Mouse (Mus musculus) ES-Bruce4 (cell line): ENCODE measurements around the gene Krtap3-2. TPM values are rescaled to one million over a fixed set of nuclear protein-coding genes. Genes with fewer than 3 reads are reported as not detected.

Experiments
- H3K27ac ChIP-seq: 2 replicates; pipeline ENCODE4 v1.5.1; 2012; ENCODE audit warnings: low read length, inconsistent platforms; ENCODE audit not compliant: insufficient read depth
- H3K27me3 ChIP-seq: 2 replicates; pipeline ENCODE4 v1.6.1; 2012; ENCODE audit warnings: mild to moderate bottlenecking, low read length, inconsistent platforms; ENCODE audit not compliant: control insufficient read depth, poor library complexity, insufficient read depth, severe bottlenecking
- H3K36me3 ChIP-seq: 2 replicates; pipeline ENCODE4 v1.6.1; 2012; ENCODE audit warnings: inconsistent platforms, mild to moderate bottlenecking, low read length, moderate library complexity; ENCODE audit not compliant: control insufficient read depth, poor library complexity, insufficient read depth, severe bottlenecking
- H3K4me1 ChIP-seq: one replicate; pipeline ENCODE4 v1.8.1; 2011; ENCODE audit warnings: low read length; ENCODE audit not compliant: control insufficient read depth, insufficient read depth
- H3K4me3 ChIP-seq: 2 replicates; pipeline ENCODE4 v1.5.1; 2011; ENCODE audit warnings: low read depth, mild to moderate bottlenecking, low read length
- H3K9ac ChIP-seq: 2 replicates; pipeline ENCODE4 v1.6.1; 2012; ENCODE audit warnings: low read depth, mild to moderate bottlenecking, inconsistent platforms; ENCODE audit not compliant: poor library complexity, severe bottlenecking
- H3K9me3 ChIP-seq: replicated peaks from 2 replicates; pipeline ENCODE4 v1.6.1; 2012; ENCODE audit warnings: mild to moderate bottlenecking, low read length, inconsistent platforms; ENCODE audit not compliant: control insufficient read depth, poor library complexity, insufficient read depth, severe bottlenecking
- CTCF ChIP-seq: IDR thresholded peaks from one replicate; pipeline ENCODE4 v1.8.1; 2011; ENCODE audit warnings: low read depth, low read length
- EP300 ChIP-seq: IDR thresholded peaks from 2 replicates; pipeline ENCODE4 v1.6.1; 2011; ENCODE audit warnings: low read depth, low read length; ENCODE audit not compliant: insufficient read depth
- POLR2A ChIP-seq: IDR thresholded peaks from one replicate; pipeline ENCODE4 v1.8.1; 2011; ENCODE audit warnings: low read length; ENCODE audit not compliant: insufficient read depth
- polyA plus RNA-seq: library from polyadenylated mRNA; stranded (reverse); fragments of >200 nt; gene quantifications from 2 replicates; pipeline ENCODE4 v1.2.4, GENCODE M21; 2011; ENCODE audit warnings: low read depth; ENCODE audit not compliant: missing spikeins, insufficient read depth, insufficient read length

The Krtap3-2 gene
- polyA plus RNA-seq, 1 experiment = not detected

- Histone ChIP-seq H3K9ac (no peak within 1 kb of the TSS), H3K4me1 (no peaks in the 10 kb centered on the region), H3K9me3 (no peaks in the 10 kb centered on the region), H3K27me3 (no peaks in the 10 kb centered on the region), H3K27ac (no peak within 1 kb of the TSS), H3K4me3 (no peak within 1 kb of the TSS), H3K36me3 (no peaks in the 10 kb centered on the region)
- TF ChIP-seq POLR2A (no peak), EP300 (no peak), CTCF (no peak)
These were observed 35.3 kb downstream of the Krtap3-2 start, which contains the start of gene Krt39 for GRCm38 (mm10) chr11:99521288-99521860. TSS of gene Krt39 (minus strand) at chr11:99521338.

GRCm38 (mm10) chr11:99514098-99514497 is 42.6 kb downstream of the Krtap3-2 start:
- H3K27me3 ChIP-seq = no peaks in the 10 kb centered on the region
- TF ChIP-seq POLR2A (no peak), EP300 (no peak), CTCF (no peak)

More at GRCm38 (mm10) chr11:99514098-99514497, 42.6 kb downstream of the Krtap3-2 start:
- H3K9ac ChIP-seq = no peak overlapping the region
- H3K4me1 ChIP-seq = no peaks in the 10 kb centered on the region
- H3K27ac ChIP-seq = no peak overlapping the region
- H3K9me3 ChIP-seq = no peaks in the 10 kb centered on the region
- H3K36me3 ChIP-seq = no peaks in the 10 kb centered on the region
- no peak overlapping the region for H3K4me3 ChIP-seq

Other genes starting within 250 kb of the Krtap3-2 start
- gene Krt25, start 233.9 kb downstream of the Krtap3-2 start, polyA plus RNA-seq = not detected in 2 replicates
- gene Krt26, start 218.9 kb downstream of the Krtap3-2 start, polyA plus RNA-seq = not detected in 2 replicates
- not detected in 2 replicates for gene Krt27, start 205.7 kb downstream of the Krtap3-2 start, polyA plus RNA-seq
- not detected in 2 replicates for gene Krt28, start 181.9 kb downstream of the Krtap3-2 start, polyA plus RNA-seq
- 4.1 and 7.1 TPM in 2 replicates for gene Krt10, start 167.5 kb downstream of the Krtap3-2 start, polyA plus RNA-seq
- gene Krt12, start 134.6 kb downstream of the Krtap3-2 start, polyA plus RNA-seq = not detected in 2 replicates
- 1.7 and 2.2 TPM in 2 replicates for gene Krt20, start 118.7 kb downstream of the Krtap3-2 start, polyA plus RNA-seq
- gene Krt23, start 63.7 kb downstream of the Krtap3-2 start, polyA plus RNA-seq = not detected in 2 replicates
- gene Krt39, start 35.5 kb downstream of the Krtap3-2 start, polyA plus RNA-seq = not detected in 2 replicates
- gene Krt40, start 13.7 kb downstream of the Krtap3-2 start, polyA plus RNA-seq = not detected in 2 replicates
- not detected in 2 replicates for gene Krtap3-3, start 6.0 kb downstream of the Krtap3-2 start, polyA plus RNA-seq
- not detected in 2 replicates for gene Gm11939, start 2.6 kb upstream of the Krtap3-2 start, polyA plus RNA-seq
- not detected in 2 replicates for gene Krtap3-1, start 9.8 kb upstream of the Krtap3-2 start, polyA plus RNA-seq
- gene Krtap1-5, start 24.2 kb upstream of the Krtap3-2 start, polyA plus RNA-seq = not detected in 2 replicates
- gene Krtap1-4, start 26.8 kb upstream of the Krtap3-2 start, polyA plus RNA-seq = not detected in 2 replicates
- not detected in 2 replicates for gene Krtap1-3, start 34.5 kb upstream of the Krtap3-2 start, polyA plus RNA-seq
- gene Krtap9-3, start 41.3 kb upstream of the Krtap3-2 start, polyA plus RNA-seq = not detected in 2 replicates
- not detected in 2 replicates for gene Gm11938, start 46.5 kb upstream of the Krtap3-2 start, polyA plus RNA-seq
- gene Gm11937, start 53.3 kb upstream of the Krtap3-2 start, polyA plus RNA-seq = not detected in 2 replicates
- not detected in 2 replicates for gene Krtap2-4, start 58.0 kb upstream of the Krtap3-2 start, polyA plus RNA-seq
- gene Gm11562, start 63.6 kb upstream of the Krtap3-2 start, polyA plus RNA-seq = not detected in 2 replicates
- not detected in 2 replicates for gene Krtap4-1, start 71.4 kb upstream of the Krtap3-2 start, polyA plus RNA-seq
- not detected in 2 replicates for gene Krtap4-2, start 78.2 kb upstream of the Krtap3-2 start, polyA plus RNA-seq
- gene Krtap4-7, start 87.2 kb upstream of the Krtap3-2 start, polyA plus RNA-seq = not detected in 2 replicates
- not detected in 2 replicates for gene Gm11555, start 93.4 kb upstream of the Krtap3-2 start, polyA plus RNA-seq
- gene Gm11563, start 102.1 kb upstream of the Krtap3-2 start, polyA plus RNA-seq = not detected in 2 replicates
- gene Krtap4-6, start 109.1 kb upstream of the Krtap3-2 start, polyA plus RNA-seq = not detected in 2 replicates
- not detected in 2 replicates for gene Gm14190, start 133.9 kb upstream of the Krtap3-2 start, polyA plus RNA-seq
- gene Gm14180, start 177.4 kb upstream of the Krtap3-2 start, polyA plus RNA-seq = not detected in 2 replicates
- gene Gm11595, start 216.1 kb upstream of the Krtap3-2 start, polyA plus RNA-seq = not detected in 2 replicates
- not detected in 2 replicates for gene Krtap4-8, start 223.9 kb upstream of the Krtap3-2 start, polyA plus RNA-seq
- gene Krtap4-9, start 228.3 kb upstream of the Krtap3-2 start, polyA plus RNA-seq = not detected in 2 replicates
- not detected in 2 replicates for gene Gm11596, start 236.6 kb upstream of the Krtap3-2 start, polyA plus RNA-seq
- not detected in 2 replicates for gene Gm11569, start 242.1 kb upstream of the Krtap3-2 start, polyA plus RNA-seq
- not detected in 2 replicates for gene Gm11554, start 247.6 kb upstream of the Krtap3-2 start, polyA plus RNA-seq